ENCODE assay signal across 14 mouse cellular contexts in genomic region chr14:80000110-80000531, GRCm38 (mm10). TPM values are rescaled to one million over a fixed set of nuclear protein-coding genes. Genes with fewer than 3 reads are reported as not detected.
DNase-seq lines count a peak whose midpoint lies in the region; ATAC-seq and TF ChIP-seq lines count a peak whose summit lies in the region.
"Had no signal": no experiment of that assay in that cellular context is flagged by ENCODE, and none has a peak within 500 bp of the region (broad histone marks: within the 10 kb centered on the region; RNA-seq: fewer than 3 reads in every experiment).

No protein-coding gene starts in this region.

- H3K4me1 ChIP-seq in hindbrain, embryonic 10.5 days (replicated peaks) = peaks cover 8% of the 10 kb centered on the region
- H3K4me1 ChIP-seq in hindbrain, embryonic 12.5 days = peaks cover 9% of the 10 kb centered on the region; the same call in 1 of the 2 replicates
- H3K4me1 ChIP-seq in kidney, adult 2 months (ENCODE audit: control insufficient read depth, insufficient read depth, low read length) = no peaks in the 10 kb centered on the region; the same call in 1 of the 2 replicates
- peaks cover 5% of the 10 kb centered on the region for H3K4me1 ChIP-seq in forebrain, embryonic 15.5 days
- H3K4me1 ChIP-seq: heart, embryonic 13.5 days; liver, embryonic 12.5 days; megakaryocyte, embryonic 14.5 days had no signal

- WGBS in hindbrain, embryonic 10.5 days = 58% methylated on average over 8 of the region's 8 CpGs
- WGBS in hindbrain, embryonic 12.5 days = 58% methylated on average over 8 of the region's 8 CpGs
- WGBS in kidney, adult 2 months = 15% methylated on average over 8 of the region's 8 CpGs
- 62% methylated on average over 8 of the region's 8 CpGs for WGBS in forebrain, embryonic 15.5 days

- DNase-seq in hindbrain, embryonic 10.5 days (ENCODE audit: low spot score) = no peak
- peak; percentile 0 for DNase-seq in ZHBTc4 (ENCODE audit: low read depth, low spot score)
- peak; percentile 73 for DNase-seq in kidney, adult 2 months
- DNase-seq in retina, embryonic 14.5 days (ENCODE audit: low spot score) = no peak
- no peak for DNase-seq in thymus, postnatal 25 days
- DNase-seq: cerebellum, adult 9-11 months; thymus, postnatal 36 days had no signal

- no peak for TF ChIP-seq POLR2A in kidney, adult 2 months (IDR thresholded peaks at IDR 0.05; ENCODE audit: low read depth, low read length)

- ATAC-seq in hindbrain, embryonic 12.5 days (ENCODE audit: low FRiP score) = no peak
- ATAC-seq in megakaryocyte progenitor cell, adult 5-6 weeks (replicated peaks; ENCODE audit: poor library complexity) = peak; percentile 44; the same call in 1 of the 2 replicates
- ATAC-seq in forebrain, embryonic 15.5 days (replicated peaks) = no peak
- ATAC-seq: liver, embryonic 12.5 days had no signal

- H3K27me3 ChIP-seq in hindbrain, embryonic 10.5 days (ENCODE audit: insufficient read depth, poor library complexity, severe bottlenecking) = no peaks in the 10 kb centered on the region
- no peaks in the 10 kb centered on the region for H3K27me3 ChIP-seq in hindbrain, embryonic 12.5 days
- no peaks in the 10 kb centered on the region for H3K27me3 ChIP-seq in kidney, adult 2 months (replicated peaks; ENCODE audit: control insufficient read depth, insufficient read depth, low read length)
- no peaks in the 10 kb centered on the region for H3K27me3 ChIP-seq in forebrain, embryonic 15.5 days
- H3K27me3 ChIP-seq: heart, embryonic 13.5 days; liver, embryonic 12.5 days; megakaryocyte, embryonic 14.5 days; neural tube, embryonic 12.5 days had no signal

- H3K27ac ChIP-seq in hindbrain, embryonic 10.5 days = 0 out of 2 replicates have a peak overlapping the region, but pooled peaks have one; percentile 23
- no peak overlapping the region for H3K27ac ChIP-seq in hindbrain, embryonic 12.5 days
- H3K27ac ChIP-seq in kidney, adult 2 months (ENCODE audit: insufficient read depth, low read depth, low read length) = no peak overlapping the region
- no peak overlapping the region for H3K27ac ChIP-seq in forebrain, embryonic 15.5 days (replicated peaks)
- H3K27ac ChIP-seq: heart, embryonic 13.5 days; liver, embryonic 12.5 days; neural tube, embryonic 12.5 days had no signal

- H3K4me2 ChIP-seq in hindbrain, embryonic 12.5 days (replicated peaks) = no peak overlapping the region
- H3K4me2 ChIP-seq in forebrain, embryonic 15.5 days (replicated peaks) = no peak overlapping the region
- H3K4me2 ChIP-seq: heart, embryonic 13.5 days; liver, embryonic 12.5 days; neural tube, embryonic 12.5 days had no signal

- no peaks in the 10 kb centered on the region for H3K36me3 ChIP-seq in hindbrain, embryonic 10.5 days
- H3K36me3 ChIP-seq in hindbrain, embryonic 12.5 days = no peaks in the 10 kb centered on the region
- no peaks in the 10 kb centered on the region for H3K36me3 ChIP-seq in kidney, adult 2 months (ENCODE audit: control insufficient read depth, insufficient read depth, low read length)
- no peaks in the 10 kb centered on the region for H3K36me3 ChIP-seq in forebrain, embryonic 15.5 days
- H3K36me3 ChIP-seq: heart, embryonic 13.5 days; liver, embryonic 12.5 days; neural tube, embryonic 12.5 days had no signal

- TF ChIP-seq CTCF in kidney, adult 2 months (conservative IDR thresholded peaks at IDR 0.05; ENCODE audit: insufficient read depth, insufficient read length, low read depth, low read length) = no peak

- H3K9me3 ChIP-seq in hindbrain, embryonic 10.5 days = no peaks in the 10 kb centered on the region
- H3K9me3 ChIP-seq in hindbrain, embryonic 12.5 days (replicated peaks) = no peaks in the 10 kb centered on the region
- no peaks in the 10 kb centered on the region for H3K9me3 ChIP-seq in forebrain, embryonic 15.5 days
- H3K9me3 ChIP-seq: heart, embryonic 13.5 days; liver, embryonic 12.5 days; neural tube, embryonic 12.5 days had no signal

- no peak overlapping the region for H3K9ac ChIP-seq in hindbrain, embryonic 12.5 days
- H3K9ac ChIP-seq in forebrain, embryonic 15.5 days (replicated peaks) = no peak overlapping the region
- H3K9ac ChIP-seq: heart, embryonic 13.5 days; liver, embryonic 12.5 days; neural tube, embryonic 12.5 days had no signal

- no peak overlapping the region for H3K4me3 ChIP-seq in hindbrain, embryonic 10.5 days
- no peak overlapping the region for H3K4me3 ChIP-seq in hindbrain, embryonic 12.5 days
- H3K4me3 ChIP-seq in kidney, adult 2 months (ENCODE audit: insufficient read depth, low read depth, low read length) = no peak overlapping the region
- H3K4me3 ChIP-seq in forebrain, embryonic 15.5 days = no peak overlapping the region
- H3K4me3 ChIP-seq: heart, embryonic 13.5 days; liver, embryonic 12.5 days; megakaryocyte, embryonic 14.5 days; neural tube, embryonic 12.5 days had no signal

RNA-seq across cellular contexts. Expression of gene Olfm4, which starts 16.2 kb away (rescaled TPM):
- polyA plus RNA-seq in hindbrain, embryonic 10.5 days (2016; fragmentation: Nextera tagmentation; extraction: Ambion mirVana) = 0.38 and 0.39 TPM in 2 replicates
- polyA plus RNA-seq in hindbrain, embryonic 12.5 days (2016; fragmentation: Nextera tagmentation; extraction: Ambion mirVana) = 1.1 and 1.4 TPM in 2 replicates
- 2.9 and 3.3 TPM in 2 replicates for polyA plus RNA-seq in kidney, adult 2 months (2012; rRNA removed)
- total RNA-seq in megakaryocyte progenitor cell, adult 5-6 weeks (2015) = 5.0 and 5.4 TPM in 2 replicates
- 3.9 and 4.0 TPM in 2 replicates for total RNA-seq in megakaryocyte progenitor cell, adult 5-6 weeks (2017)
- 1.9 and 2.0 TPM in 2 replicates for polyA plus RNA-seq in forebrain, embryonic 15.5 days (2015; fragmentation: Nextera tagmentation; extraction: Ambion mirVana)

Comparison
In these comparisons a context has a peak if more than half of its experiments do, and no peak if none do; other contexts are left out.
1. DNase-seq: peak in ZHBTc4 (single experiment) and kidney, adult 2 months (single experiment); none in hindbrain, embryonic 10.5 days (single experiment), retina, embryonic 14.5 days (single experiment) and thymus, postnatal 25 days (single experiment).